Mouse (Mus musculus): ENCODE data around the gene Zscan12. TPM values are rescaled to one million over a fixed set of nuclear protein-coding genes. Genes with fewer than 3 reads are reported as not detected.

Zscan12 gene
- polyA plus RNA-seq (2015; fragmentation: Nextera tagmentation; extraction: Ambion mirVana) = 11.5 and 13.5 TPM in 2 replicates

GRCm38 (mm10) chr13:21362621-21363248 is at the start of gene Zscan12:
Gene Zscan12, plus strand, starts transcription at chr13:21362820.
- Histone ChIP-seq H3K4me2 (ENCODE audit: low read length) (peak within 1 kb of the TSS; percentile 64), H3K9ac (ENCODE audit: low read depth, low read length) (peak within 1 kb of the TSS; percentile 74), H3K4me1 (ENCODE audit: control insufficient read depth, insufficient read depth, low read length) (peaks cover 26% of the 10 kb centered on the region), H3K27me3 (ENCODE audit: control insufficient read depth, insufficient read depth, low read depth, low read length) (no peaks in the 10 kb centered on the region), H3K9me3 (replicated peaks; ENCODE audit: control insufficient read depth, low read length, poor library complexity, severe bottlenecking) (no peaks in the 10 kb centered on the region), H3K36me3 (ENCODE audit: control insufficient read depth, insufficient read depth, low read length) (no peaks in the 10 kb centered on the region; the same call in 1 of the 2 replicates), H3K27ac (ENCODE audit: low read length) (peak within 1 kb of the TSS; percentile 63), H3K4me3 (ENCODE audit: low read depth, low read length) (peak within 1 kb of the TSS; percentile 61)
- peak; percentile 100 for ATAC-seq
- under 1% methylated on average over 29 of the region's 29 CpGs for WGBS

- H3K4me3 ChIP-seq (ENCODE audit: low read depth, low read length) = no peak overlapping the region
- no peaks in the 10 kb centered on the region for H3K9me3 ChIP-seq (replicated peaks; ENCODE audit: control insufficient read depth, low read length, poor library complexity, severe bottlenecking)
- H3K4me1 ChIP-seq (ENCODE audit: control insufficient read depth, insufficient read depth, low read length) = no peaks in the 10 kb centered on the region
- no peak overlapping the region for H3K27ac ChIP-seq (ENCODE audit: low read length)
- WGBS = 40% methylated on average over 4 of the region's 5 CpGs
- no peak overlapping the region for H3K9ac ChIP-seq (ENCODE audit: low read depth, low read length)
- no peaks in the 10 kb centered on the region for H3K27me3 ChIP-seq (ENCODE audit: control insufficient read depth, insufficient read depth, low read depth, low read length)
- no peak for ATAC-seq
- no peak overlapping the region for H3K4me2 ChIP-seq (ENCODE audit: low read length)
- H3K36me3 ChIP-seq (ENCODE audit: control insufficient read depth, insufficient read depth, low read length) = no peaks in the 10 kb centered on the region
Measured at GRCm38 (mm10) chr13:21312854-21313253, 49.8 kb upstream of the Zscan12 start.

GRCm38 (mm10) chr13:21313903-21314302 is 48.7 kb upstream of the Zscan12 start:
- Histone ChIP-seq H3K27ac (ENCODE audit: low read length) (no peak overlapping the region), H3K4me3 (ENCODE audit: low read depth, low read length) (no peak overlapping the region), H3K9me3 (replicated peaks; ENCODE audit: control insufficient read depth, low read length, poor library complexity, severe bottlenecking) (no peaks in the 10 kb centered on the region), H3K36me3 (ENCODE audit: control insufficient read depth, insufficient read depth, low read length) (no peaks in the 10 kb centered on the region), H3K27me3 (ENCODE audit: control insufficient read depth, insufficient read depth, low read depth, low read length) (no peaks in the 10 kb centered on the region), H3K9ac (ENCODE audit: low read depth, low read length) (no peak overlapping the region), H3K4me1 (ENCODE audit: control insufficient read depth, insufficient read depth, low read length) (no peaks in the 10 kb centered on the region), H3K4me2 (ENCODE audit: low read length) (no peak overlapping the region)
- WGBS = 86% methylated on average over 4 of the region's 4 CpGs
- ATAC-seq = no peak

GRCm38 (mm10) chr13:21320262-21320661 is 42.4 kb upstream of the Zscan12 start:
- 72% methylated on average over 3 of the region's 3 CpGs for WGBS
- H3K27ac ChIP-seq (ENCODE audit: low read length) = no peak overlapping the region
- H3K4me3 ChIP-seq (ENCODE audit: low read depth, low read length) = no peak overlapping the region
- no peak overlapping the region for H3K9ac ChIP-seq (ENCODE audit: low read depth, low read length)
- no peak overlapping the region for H3K4me2 ChIP-seq (ENCODE audit: low read length)
- H3K9me3 ChIP-seq (replicated peaks; ENCODE audit: control insufficient read depth, low read length, poor library complexity, severe bottlenecking) = no peaks in the 10 kb centered on the region
- H3K27me3 ChIP-seq (ENCODE audit: control insufficient read depth, insufficient read depth, low read depth, low read length) = no peaks in the 10 kb centered on the region
- ATAC-seq = no peak
- H3K36me3 ChIP-seq (ENCODE audit: control insufficient read depth, insufficient read depth, low read length) = no peaks in the 10 kb centered on the region
- H3K4me1 ChIP-seq (ENCODE audit: control insufficient read depth, insufficient read depth, low read length) = no peaks in the 10 kb centered on the region

GRCm38 (mm10) chr13:21321890-21322494 is 40.6 kb upstream of the Zscan12 start:
- H3K4me2 ChIP-seq (ENCODE audit: low read length) = peak overlapping the region; percentile 60
- H3K4me3 ChIP-seq (ENCODE audit: low read depth, low read length) = peak overlapping the region; percentile 43
- no peaks in the 10 kb centered on the region for H3K36me3 ChIP-seq (ENCODE audit: control insufficient read depth, insufficient read depth, low read length)
- ATAC-seq = peak; percentile 40; the same call in 1 of the 2 replicates
- peak overlapping the region; percentile 37; the same call in 1 of the 2 replicates for H3K9ac ChIP-seq (ENCODE audit: low read depth, low read length)
- WGBS = 1% methylated on average over 18 of the region's 18 CpGs
- H3K4me1 ChIP-seq (ENCODE audit: control insufficient read depth, insufficient read depth, low read length) = 0 out of 2 replicates have a peak, but pooled peaks cover under 1% of the 10 kb centered on the region
- no peaks in the 10 kb centered on the region for H3K9me3 ChIP-seq (replicated peaks; ENCODE audit: control insufficient read depth, low read length, poor library complexity, severe bottlenecking)
- H3K27me3 ChIP-seq (ENCODE audit: control insufficient read depth, insufficient read depth, low read depth, low read length) = no peaks in the 10 kb centered on the region
- H3K27ac ChIP-seq (ENCODE audit: low read length) = no peak overlapping the region

GRCm38 (mm10) chr13:21322509-21323375 is 39.9 kb upstream of the Zscan12 start:
- Histone ChIP-seq H3K36me3 (ENCODE audit: control insufficient read depth, insufficient read depth, low read length) (no peaks in the 10 kb centered on the region), H3K27me3 (ENCODE audit: control insufficient read depth, insufficient read depth, low read depth, low read length) (no peaks in the 10 kb centered on the region), H3K9me3 (replicated peaks; ENCODE audit: control insufficient read depth, low read length, poor library complexity, severe bottlenecking) (no peaks in the 10 kb centered on the region), H3K9ac (ENCODE audit: low read depth, low read length) (no peak overlapping the region), H3K4me2 (ENCODE audit: low read length) (peak overlapping the region; percentile 60), H3K27ac (ENCODE audit: low read length) (no peak overlapping the region), H3K4me1 (ENCODE audit: control insufficient read depth, insufficient read depth, low read length) (peaks cover 8% of the 10 kb centered on the region), H3K4me3 (ENCODE audit: low read depth, low read length) (peak overlapping the region; percentile 43)
- ATAC-seq = 0 out of 2 replicates have a peak, but pooled peaks have one; percentile 32
- 10% methylated on average over 18 of the region's 18 CpGs for WGBS

- 63% methylated on average over 6 of the region's 6 CpGs for WGBS
Measured at GRCm38 (mm10) chr13:21323405-21323804, 39.2 kb upstream of the Zscan12 start.

GRCm38 (mm10) chr13:21326191-21326590 is 36.4 kb upstream of the Zscan12 start:
- peaks cover 9% of the 10 kb centered on the region for H3K4me1 ChIP-seq (ENCODE audit: control insufficient read depth, insufficient read depth, low read length)
- H3K9ac ChIP-seq (ENCODE audit: low read depth, low read length) = no peak overlapping the region
- peak; percentile 29; the same call in 1 of the 2 replicates for ATAC-seq
- peaks cover 6% of the 10 kb centered on the region for H3K27me3 ChIP-seq (ENCODE audit: control insufficient read depth, insufficient read depth, low read depth, low read length)
- 11% methylated on average over 4 of the region's 4 CpGs for WGBS
- H3K4me3 ChIP-seq (ENCODE audit: low read depth, low read length) = peak overlapping the region; percentile 24
- peak overlapping the region; percentile 65 for H3K4me2 ChIP-seq (ENCODE audit: low read length)
- no peak overlapping the region for H3K27ac ChIP-seq (ENCODE audit: low read length)
- no peaks in the 10 kb centered on the region for H3K9me3 ChIP-seq (replicated peaks; ENCODE audit: control insufficient read depth, low read length, poor library complexity, severe bottlenecking)
- no peaks in the 10 kb centered on the region for H3K36me3 ChIP-seq (ENCODE audit: control insufficient read depth, insufficient read depth, low read length)

More at GRCm38 (mm10) chr13:21323405-21323804, 39.2 kb upstream of the Zscan12 start:
- no peak for ATAC-seq
- no peaks in the 10 kb centered on the region for H3K36me3 ChIP-seq (ENCODE audit: control insufficient read depth, insufficient read depth, low read length)
- peaks cover 4% of the 10 kb centered on the region for H3K27me3 ChIP-seq (ENCODE audit: control insufficient read depth, insufficient read depth, low read depth, low read length)
- H3K4me2 ChIP-seq (ENCODE audit: low read length) = peak overlapping the region; percentile 37; the same call in 1 of the 2 replicates
- H3K27ac ChIP-seq (ENCODE audit: low read length) = no peak overlapping the region
- H3K4me1 ChIP-seq (ENCODE audit: control insufficient read depth, insufficient read depth, low read length) = peaks cover 9% of the 10 kb centered on the region
- H3K9me3 ChIP-seq (replicated peaks; ENCODE audit: control insufficient read depth, low read length, poor library complexity, severe bottlenecking) = no peaks in the 10 kb centered on the region
- no peak overlapping the region for H3K4me3 ChIP-seq (ENCODE audit: low read depth, low read length)
- H3K9ac ChIP-seq (ENCODE audit: low read depth, low read length) = no peak overlapping the region

Data from midbrain, embryonic 16.5 days (tissue).